Mouse (Mus musculus) E14TG2a.4 (cell line): ENCODE measurements around the gene Shq1.

Source experiments
- H3K27me3 ChIP-seq: 2 replicates; pipeline ENCODE4 v1.6.1; 2014; ENCODE audit warnings: low read length, control low read depth; ENCODE audit not compliant: insufficient read depth
- H3K36me3 ChIP-seq: 2 replicates; pipeline ENCODE4 v1.6.1; 2014; ENCODE audit warnings: low read length, control low read depth; ENCODE audit not compliant: insufficient read depth
- H3K4me1 ChIP-seq: replicated peaks from 2 replicates; pipeline ENCODE4 v1.6.1; 2014; ENCODE audit warnings: low read depth, low read length, control low read depth
- H3K4me3 ChIP-seq: replicated peaks from 2 replicates; pipeline ENCODE4 v1.5.1; 2014; ENCODE audit warnings: mild to moderate bottlenecking, low read length
- H3K9me3 ChIP-seq: 2 replicates; pipeline ENCODE4 v1.6.1; 2014; ENCODE audit warnings: low read length, control low read depth
- CTCF ChIP-seq: conservative IDR thresholded peaks from 2 replicates; pipeline ENCODE4 v1.5.1; 2014; ENCODE audit warnings: low read length
- NANOG ChIP-seq: IDR thresholded peaks from 2 replicates; pipeline ENCODE4 v1.6.1; 2014; ENCODE audit warnings: borderline replicate concordance, low read length, mixed read lengths
- POU5F1 ChIP-seq: IDR thresholded peaks from 2 replicates; pipeline ENCODE4 v1.6.1; 2014; ENCODE audit warnings: low read length, borderline replicate concordance

Gene Shq1

GRCm38 (mm10) chr6:100581056-100581455 is 89.9 kb downstream of the Shq1 start:
- no peaks in the 10 kb centered on the region for H3K9me3 ChIP-seq
- no peak overlapping the region for H3K4me3 ChIP-seq
- H3K27me3 ChIP-seq, result no peaks in the 10 kb centered on the region
- no peak for TF ChIP-seq CTCF
- no peak for TF ChIP-seq NANOG
- no peak for TF ChIP-seq POU5F1
- peaks cover 5% of the 10 kb centered on the region; the same call in 1 of the 2 replicates for H3K4me1 ChIP-seq
- peaks cover 38% of the 10 kb centered on the region for H3K36me3 ChIP-seq

GRCm38 (mm10) chr6:100577590-100577989 is 93.4 kb downstream of the Shq1 start:
- TF ChIP-seq CTCF, result no peak
- TF ChIP-seq POU5F1, result no peak
- no peak for TF ChIP-seq NANOG
- Histone ChIP-seq H3K4me1 (no peaks in the 10 kb centered on the region), H3K36me3 (peaks cover 42% of the 10 kb centered on the region), H3K9me3 (no peaks in the 10 kb centered on the region), H3K4me3 (no peak overlapping the region), H3K27me3 (no peaks in the 10 kb centered on the region)

GRCm38 (mm10) chr6:100576171-100576570 is 94.8 kb downstream of the Shq1 start:
- H3K9me3 ChIP-seq, result no peaks in the 10 kb centered on the region
- no peaks in the 10 kb centered on the region for H3K27me3 ChIP-seq
- H3K36me3 ChIP-seq, result peaks cover 48% of the 10 kb centered on the region
- no peak overlapping the region for H3K4me3 ChIP-seq
- H3K4me1 ChIP-seq, result no peaks in the 10 kb centered on the region
- TF ChIP-seq NANOG (no peak), CTCF (no peak), POU5F1 (no peak)

- Histone ChIP-seq H3K4me1 (peaks cover 28% of the 10 kb centered on the region), H3K27me3 (peaks cover 39% of the 10 kb centered on the region), H3K4me3 (no peak overlapping the region), H3K36me3 (peaks cover 4% of the 10 kb centered on the region), H3K9me3 (no peaks in the 10 kb centered on the region)
- TF ChIP-seq POU5F1 (no peak), NANOG (no peak), CTCF (no peak)
Observed at GRCm38 (mm10) chr6:100566774-100567173, 104.2 kb downstream of the Shq1 start.

GRCm38 (mm10) chr6:100564516-100564915 is 106.4 kb downstream of the Shq1 start:
- H3K4me3 ChIP-seq, result no peak overlapping the region
- TF ChIP-seq POU5F1, result no peak
- no peak for TF ChIP-seq NANOG
- no peak for TF ChIP-seq CTCF

GRCm38 (mm10) chr6:100563552-100564341 is 107.2 kb downstream of the Shq1 start:
- Histone ChIP-seq H3K9me3 (no peaks in the 10 kb centered on the region), H3K27me3 (peaks cover 64% of the 10 kb centered on the region), H3K36me3 (no peaks in the 10 kb centered on the region), H3K4me1 (peaks cover 21% of the 10 kb centered on the region), H3K4me3 (peak overlapping the region; percentile 79)
- TF ChIP-seq CTCF (0 out of 2 replicates have a peak, but pooled peaks have one; percentile 9), NANOG (no peak)

More at GRCm38 (mm10) chr6:100564516-100564915, 106.4 kb downstream of the Shq1 start:
- H3K4me1 ChIP-seq, result peaks cover 21% of the 10 kb centered on the region
- H3K9me3 ChIP-seq, result no peaks in the 10 kb centered on the region
- H3K27me3 ChIP-seq, result peaks cover 62% of the 10 kb centered on the region
- peaks cover 3% of the 10 kb centered on the region; the same call in 1 of the 2 replicates for H3K36me3 ChIP-seq

- no peaks in the 10 kb centered on the region for H3K36me3 ChIP-seq
- H3K27me3 ChIP-seq, result peaks cover 64% of the 10 kb centered on the region
- H3K4me1 ChIP-seq, result peaks cover 21% of the 10 kb centered on the region
- H3K9me3 ChIP-seq, result no peaks in the 10 kb centered on the region
- TF ChIP-seq CTCF (no peak), NANOG (no peak), POU5F1 (no peak)
- peak overlapping the region; percentile 79 for H3K4me3 ChIP-seq
Observed at GRCm38 (mm10) chr6:100562719-100563551, 108.0 kb downstream of the Shq1 start.

GRCm38 (mm10) chr6:100558057-100558456 is 112.9 kb downstream of the Shq1 start:
- Histone ChIP-seq H3K4me3 (no peak overlapping the region), H3K27me3 (peaks cover 47% of the 10 kb centered on the region), H3K9me3 (no peaks in the 10 kb centered on the region), H3K4me1 (peaks cover 7% of the 10 kb centered on the region), H3K36me3 (no peaks in the 10 kb centered on the region)
- no peak for TF ChIP-seq CTCF
- TF ChIP-seq POU5F1, result no peak
- TF ChIP-seq NANOG, result no peak
